Mouse (Mus musculus) lung, embryonic 16.5 days (tissue): ENCODE results near the gene Acp2. TPM values are rescaled to one million over a fixed set of nuclear protein-coding genes. Genes with fewer than 3 reads are reported as not detected.

Experiments
- ATAC-seq: fragments of 200-750 bp; cut with Nextera tagmentation; 2 replicates; pipeline ENCODE4 v1.8.0; 2017; ENCODE audit warnings: low read depth, mild to moderate bottlenecking, moderate library complexity
- H3K27ac ChIP-seq: fragments of 300-500 bp; sonication (generic); 2 replicates; pipeline ENCODE4 v1.5.1; 2014; ENCODE audit warnings: mild to moderate bottlenecking, control low read depth, low read length
- H3K27me3 ChIP-seq: fragments of 300-500 bp; sonication (generic); 2 replicates; pipeline ENCODE4 v1.6.1; 2014; ENCODE audit warnings: low read depth, low read length, mixed read lengths; ENCODE audit not compliant: control insufficient read depth, insufficient read depth
- H3K36me3 ChIP-seq: fragments of 300-500 bp; sonication (generic); 2 replicates; pipeline ENCODE4 v1.6.1; 2014; ENCODE audit warnings: low read length; ENCODE audit not compliant: control insufficient read depth, insufficient read depth
- H3K4me1 ChIP-seq: fragments of 300-500 bp; sonication (generic); replicated peaks from 2 replicates; pipeline ENCODE4 v1.6.1; 2014; ENCODE audit warnings: low read length, mixed read lengths; ENCODE audit not compliant: control insufficient read depth, insufficient read depth
- H3K4me2 ChIP-seq: fragments of 300-500 bp; sonication (generic); 2 replicates; pipeline ENCODE4 v1.6.1; 2014; ENCODE audit warnings: low read depth, low read length, control low read depth
- H3K4me3 ChIP-seq: fragments of 300-500 bp; sonication (generic); 2 replicates; pipeline ENCODE4 v1.5.1; 2014; ENCODE audit warnings: mild to moderate bottlenecking, low read length, control low read depth
- H3K9ac ChIP-seq: fragments of 300-500 bp; sonication (generic); 2 replicates; pipeline ENCODE4 v1.6.1; 2014; ENCODE audit warnings: low read length, control low read depth
- H3K9me3 ChIP-seq: fragments of 300-500 bp; sonication (generic); 2 replicates; pipeline ENCODE4 v1.6.1; 2016; ENCODE audit warnings: low read length; ENCODE audit not compliant: control insufficient read depth
- WGBS: fragments of 180-500 bp; shearing (Covaris S2); extraction: QIAGEN DNeasy Blood & Tissue Kit; methylation state at CpG from one replicate; pipeline ENCODE4 v1.1.7; 2014; 5-methylcytosine and 5-hydroxymethylcytosine counted together
- polyA plus RNA-seq: library from polyadenylated mRNA; unstranded; fragments of >200 nt; fragmentation: Nextera tagmentation; extraction: Ambion mirVana; gene quantifications from 2 replicates; pipeline ENCODE4 v1.2.1, GENCODE M21; 2015

Acp2 gene
- polyA plus RNA-seq, 1 experiment from 2014 or later = 33.3 TPM

- Histone ChIP-seq H3K4me2 (no peak overlapping the region), H3K27me3 (no peaks in the 10 kb centered on the region), H3K9ac (no peak overlapping the region), H3K4me1 (peaks cover 9% of the 10 kb centered on the region), H3K36me3 (no peaks in the 10 kb centered on the region; the same call in 1 of the 2 replicates), H3K27ac (no peak overlapping the region), H3K4me3 (no peak overlapping the region), H3K9me3 (no peaks in the 10 kb centered on the region)
- 52% methylated on average over 1 of the region's 1 CpGs for WGBS
- no peak for ATAC-seq
Measured at GRCm38 (mm10) chr2:91186208-91186607, 16.5 kb upstream of the Acp2 start.

GRCm38 (mm10) chr2:91187431-91187830, 15.3 kb upstream of the Acp2 start:
- 53% methylated on average over 4 of the region's 4 CpGs for WGBS
- no peak overlapping the region for H3K4me2 ChIP-seq
- H3K4me3 ChIP-seq = no peak overlapping the region
- no peak for ATAC-seq
- peaks cover 3% of the 10 kb centered on the region for H3K4me1 ChIP-seq
- H3K36me3 ChIP-seq = no peaks in the 10 kb centered on the region; the same call in 1 of the 2 replicates
- H3K9me3 ChIP-seq = no peaks in the 10 kb centered on the region
- H3K27me3 ChIP-seq = no peaks in the 10 kb centered on the region
- H3K9ac ChIP-seq = no peak overlapping the region
- H3K27ac ChIP-seq = no peak overlapping the region

GRCm38 (mm10) chr2:91190501-91190900, 12.2 kb upstream of the Acp2 start:
- H3K27ac ChIP-seq = no peak overlapping the region
- H3K36me3 ChIP-seq = no peaks in the 10 kb centered on the region; the same call in 1 of the 2 replicates
- no peaks in the 10 kb centered on the region for H3K27me3 ChIP-seq
- 75% methylated on average over 16 of the region's 16 CpGs for WGBS
- H3K4me2 ChIP-seq = no peak overlapping the region
- no peak overlapping the region for H3K9ac ChIP-seq
- H3K4me3 ChIP-seq = no peak overlapping the region
- no peaks in the 10 kb centered on the region for H3K9me3 ChIP-seq
- no peak for ATAC-seq
- H3K4me1 ChIP-seq = peaks cover 8% of the 10 kb centered on the region; the same call in 1 of the 2 replicates

GRCm38 (mm10) chr2:91194624-91195332, 7.9 kb upstream of the Acp2 start:
- Histone ChIP-seq H3K4me3 (peak overlapping the region; percentile 39), H3K27ac (peak overlapping the region; percentile 90), H3K9me3 (no peaks in the 10 kb centered on the region), H3K4me1 (peaks cover 17% of the 10 kb centered on the region; the same call in 1 of the 2 replicates), H3K27me3 (no peaks in the 10 kb centered on the region), H3K9ac (peak overlapping the region; percentile 56), H3K4me2 (peak overlapping the region; percentile 55), H3K36me3 (no peaks in the 10 kb centered on the region)
- peak; percentile 94 for ATAC-seq
- WGBS = under 1% methylated on average over 27 of the region's 27 CpGs

GRCm38 (mm10) chr2:91196577-91197001, 6.1 kb upstream of the Acp2 start:
- peak; percentile 13 for ATAC-seq
- Histone ChIP-seq H3K27me3 (no peaks in the 10 kb centered on the region), H3K9ac (no peak overlapping the region), H3K36me3 (no peaks in the 10 kb centered on the region), H3K9me3 (no peaks in the 10 kb centered on the region), H3K4me2 (no peak overlapping the region), H3K27ac (peak overlapping the region; percentile 66), H3K4me3 (no peak overlapping the region), H3K4me1 (peaks cover 19% of the 10 kb centered on the region; the same call in 1 of the 2 replicates)
- whole genome bisulfite sequencing = 37% methylated on average over 3 of the region's 3 CpGs

GRCm38 (mm10) chr2:91198888-91199287, 3.8 kb upstream of the Acp2 start:
- H3K27ac ChIP-seq = no peak overlapping the region
- ATAC-seq = no peak
- H3K36me3 ChIP-seq = no peaks in the 10 kb centered on the region
- no peaks in the 10 kb centered on the region for H3K27me3 ChIP-seq
- H3K9ac ChIP-seq = no peak overlapping the region
- no peak overlapping the region for H3K4me2 ChIP-seq
- H3K4me1 ChIP-seq = peaks cover 28% of the 10 kb centered on the region; the same call in 1 of the 2 replicates
- WGBS = 83% methylated on average over 3 of the region's 3 CpGs
- H3K9me3 ChIP-seq = no peaks in the 10 kb centered on the region
- no peak overlapping the region for H3K4me3 ChIP-seq

- peaks cover 17% of the 10 kb centered on the region for H3K36me3 ChIP-seq
- H3K4me3 ChIP-seq = peak overlapping the region; percentile 84
- H3K27ac ChIP-seq = peak overlapping the region; percentile 96
- WGBS = 9% methylated on average over 20 of the region's 20 CpGs
- peaks cover 11% of the 10 kb centered on the region; the same call in 1 of the 2 replicates for H3K4me1 ChIP-seq
- H3K27me3 ChIP-seq = no peaks in the 10 kb centered on the region
- H3K4me2 ChIP-seq = peak overlapping the region; percentile 69
- ATAC-seq = no peak; the same call in 1 of the 2 replicates
- peak overlapping the region; percentile 91 for H3K9ac ChIP-seq
- H3K9me3 ChIP-seq = no peaks in the 10 kb centered on the region
Measured at GRCm38 (mm10) chr2:91202972-91203656, 429 bp downstream of the Acp2 start.

- no peak overlapping the region for H3K27ac ChIP-seq
- no peak overlapping the region for H3K4me2 ChIP-seq
- no peak overlapping the region for H3K4me3 ChIP-seq
- no peaks in the 10 kb centered on the region for H3K9me3 ChIP-seq
- H3K4me1 ChIP-seq = peaks cover 11% of the 10 kb centered on the region; the same call in 1 of the 2 replicates
- no peak for ATAC-seq
- no peak overlapping the region for H3K9ac ChIP-seq
- H3K36me3 ChIP-seq = peaks cover 34% of the 10 kb centered on the region
- WGBS = 88% methylated on average over 9 of the region's 9 CpGs
- no peaks in the 10 kb centered on the region for H3K27me3 ChIP-seq
Measured at GRCm38 (mm10) chr2:91206254-91206775, 3.6 kb downstream of the Acp2 start.

GRCm38 (mm10) chr2:91213311-91213710, 10.6 kb downstream of the Acp2 start:
- H3K9me3 ChIP-seq = no peaks in the 10 kb centered on the region
- no peak overlapping the region for H3K4me2 ChIP-seq
- no peak overlapping the region for H3K27ac ChIP-seq
- no peaks in the 10 kb centered on the region for H3K27me3 ChIP-seq
- H3K4me3 ChIP-seq = no peak overlapping the region
- H3K4me1 ChIP-seq = no peaks in the 10 kb centered on the region
- peaks cover 25% of the 10 kb centered on the region for H3K36me3 ChIP-seq
- no peak overlapping the region for H3K9ac ChIP-seq
- ATAC-seq = no peak
